Mouse (Mus musculus): ENCODE measurements around the gene Jak1.

DNA sequence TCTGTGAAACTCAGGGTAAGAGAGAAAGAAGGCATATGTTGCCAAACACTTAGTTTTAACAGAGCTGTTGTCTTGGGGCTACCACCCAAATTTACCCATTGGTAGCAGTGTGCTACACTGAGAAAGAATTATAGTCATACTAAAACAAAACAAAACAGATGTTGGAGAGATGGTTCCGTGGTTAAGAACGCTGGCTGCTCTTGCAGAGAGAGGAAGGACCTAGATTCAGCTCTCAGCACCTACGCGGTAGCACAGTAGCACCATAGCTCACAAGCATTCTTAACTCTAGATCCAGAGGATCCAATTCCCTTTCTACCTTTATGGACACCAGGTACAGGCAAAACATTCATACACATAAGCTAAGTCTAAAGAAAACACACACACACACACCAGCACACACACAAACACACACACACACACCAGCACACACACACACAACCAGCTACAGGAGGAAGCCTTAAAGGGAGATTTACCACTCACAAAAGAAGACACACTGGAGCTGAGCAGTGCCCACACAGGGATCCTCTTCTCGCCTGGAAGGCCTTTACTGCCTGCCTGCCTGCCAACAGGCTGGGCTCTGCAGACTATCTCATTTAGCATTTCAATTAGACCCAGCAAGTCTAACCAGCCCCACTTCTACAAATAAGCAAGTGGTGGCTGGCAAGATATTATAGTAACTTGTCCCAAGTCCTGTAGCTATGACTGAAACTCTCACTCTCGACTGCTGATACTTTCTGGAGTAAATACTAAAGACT is 20.6 kb downstream of the Jak1 start:
- TF ChIP-seq POLR2A (IDR thresholded peaks at IDR 0.05; ENCODE audit: low read depth, low read length) (no peak), CTCF (conservative IDR thresholded peaks at IDR 0.05; ENCODE audit: insufficient read depth, insufficient read length, low read depth, low read length) (no peak)

All from kidney, adult 2 months (tissue).